Mouse (Mus musculus) neutrophil, adult 5-6 weeks (primary cell): ENCODE data around the gene Ikzf4. TPM values are rescaled to one million over a fixed set of nuclear protein-coding genes. Genes with fewer than 3 reads are reported as not detected.

Source experiments
- ATAC-seq: fragments of 151-379, 151-347 bp; 2 replicates; pipeline ENCODE4 v1.8.0; 2017; ENCODE audit warnings: mild to moderate bottlenecking, moderate TSS enrichment; ENCODE audit not compliant: insufficient number of reproducible peaks, poor library complexity, low FRiP score, severe bottlenecking; ENCODE audit errors: extremely low read depth
- total RNA-seq: library from RNA; stranded (forward); fragments of 200-1000 nt; gene quantifications from 2 replicates; pipeline ENCODE4 v1.2.3, GENCODE M21; 2017

Gene Ikzf4
- total RNA-seq, 1 experiment from 2014 or later = 0.35 TPM

- ATAC-seq = no peak
Measured at GRCm38 (mm10) chr10:128586546-128586945, 59.2 kb downstream of the Ikzf4 start.

GRCm38 (mm10) chr10:128584386-128584785 lies 61.4 kb downstream of the Ikzf4 start:
- ATAC-seq = no peak

GRCm38 (mm10) chr10:128583644-128584043 lies 62.1 kb downstream of the Ikzf4 start:
- ATAC-seq = no peak

Other genes starting within 250 kb of the Ikzf4 start
- gene Slc39a5, start 244.8 kb downstream of the Ikzf4 start, total RNA-seq = not detected in 2 replicates
- gene Nabp2, start 234.5 kb downstream of the Ikzf4 start, total RNA-seq = 43.4 and 46.3 TPM in 2 replicates
- 53.8 and 59.5 TPM in 2 replicates for gene Rnf41, start 234.3 kb downstream of the Ikzf4 start, total RNA-seq
- 117 and 119 TPM in 2 replicates for gene Smarcc2, start 186.7 kb downstream of the Ikzf4 start, total RNA-seq
- gene Myl6, start 151.8 kb downstream of the Ikzf4 start, total RNA-seq = 1,334 and 1,420 TPM in 2 replicates
- gene Myl6b, start 147.3 kb downstream of the Ikzf4 start, total RNA-seq = 0.58 and 2.0 TPM in 2 replicates
- gene Esyt1, start 120.1 kb downstream of the Ikzf4 start, total RNA-seq = 158 and 160 TPM in 2 replicates
- 36.2 and 37.9 TPM in 2 replicates for gene Zc3h10, start 98.2 kb downstream of the Ikzf4 start, total RNA-seq
- 1,707 and 2,029 TPM in 2 replicates for gene Rpl41, start 96.7 kb downstream of the Ikzf4 start, total RNA-seq
- gene Pa2g4, start 80.0 kb downstream of the Ikzf4 start, total RNA-seq = 47.6 and 55.1 TPM in 2 replicates
- 1.3 and 1.6 TPM in 2 replicates for gene Erbb3, start 56.3 kb downstream of the Ikzf4 start, total RNA-seq
- gene Rps26, start 19.2 kb downstream of the Ikzf4 start, total RNA-seq = 404 and 420 TPM in 2 replicates
- gene Suox, start 28.1 kb upstream of the Ikzf4 start, total RNA-seq = 4.3 and 6.2 TPM in 2 replicates
- 129 and 132 TPM in 2 replicates for gene Rab5b, start 50.3 kb upstream of the Ikzf4 start, total RNA-seq
- gene Pmel, start 58.2 kb upstream of the Ikzf4 start, total RNA-seq = not detected in 2 replicates
- gene Cdk2, start 59.0 kb upstream of the Ikzf4 start, total RNA-seq = 38.6 and 40.6 TPM in 2 replicates
- 264 and 290 TPM in 2 replicates for gene Dgka, start 98.9 kb upstream of the Ikzf4 start, total RNA-seq
- 56.3 and 57.8 TPM in 2 replicates for gene Pym1, start 101.9 kb upstream of the Ikzf4 start, total RNA-seq
- gene Mmp19, start 144.9 kb upstream of the Ikzf4 start, total RNA-seq = 4.2 and 4.4 TPM in 2 replicates
- 77.7 and 87.9 TPM in 2 replicates for gene Dnajc14, start 158.1 kb upstream of the Ikzf4 start, total RNA-seq
- 7.9 and 8.0 TPM in 2 replicates for gene Tmem198b, start 158.4 kb upstream of the Ikzf4 start, total RNA-seq
- 77.9 and 106 TPM in 2 replicates for gene Sarnp, start 171.3 kb upstream of the Ikzf4 start, total RNA-seq
- gene Ormdl2, start 175.7 kb upstream of the Ikzf4 start, total RNA-seq = 20.0 TPM in 2 replicates
- gene Gdf11, start 245.7 kb upstream of the Ikzf4 start, total RNA-seq = 19.9 and 22.1 TPM in 2 replicates